Mouse (Mus musculus) CH12.LX (cell line): ENCODE measurements around the gene Ntn1. TPM values are rescaled to one million over a fixed set of nuclear protein-coding genes. Genes with fewer than 3 reads are reported as not detected.

ENCODE experiments used
- DNase-seq: peaks from one replicate; pipeline ENCODE4 v3.0.0-alpha.2; 2013; ENCODE audit errors: extremely low read depth
- H3K27ac ChIP-seq: 2 replicates; pipeline ENCODE4 v1.5.1; 2012; ENCODE audit warnings: low read depth, mild to moderate bottlenecking, control low read depth, moderate library complexity; ENCODE audit not compliant: insufficient read depth
- H3K27me3 ChIP-seq: replicated peaks from 2 replicates; pipeline ENCODE3; 2012; ENCODE audit warnings: inconsistent platforms
- H3K36me3 ChIP-seq, 2 experiments: replicated peaks in 1 of 2; 2 replicates each; pipeline versions ENCODE3 to v1.6.1; 2012; ENCODE audit warnings: inconsistent platforms in 1 of 2, low read length in 1 of 2, mild to moderate bottlenecking in 1 of 2, mixed read lengths in 1 of 2, moderate library complexity in 1 of 2; ENCODE audit not compliant: control insufficient read depth in 1 of 2, insufficient read depth in 1 of 2
- H3K4me1 ChIP-seq, 2 experiments: 2 replicates each; pipeline ENCODE4 v1.6.1; 2012; ENCODE audit warnings: inconsistent platforms in 1 of 2, moderate library complexity in 1 of 2; ENCODE audit not compliant: insufficient read depth in 2 of 2, control insufficient read depth in 1 of 2
- H3K4me2 ChIP-seq: 2 replicates; pipeline ENCODE4 v1.6.1; 2012; ENCODE audit warnings: low read depth, mild to moderate bottlenecking, control low read depth; ENCODE audit not compliant: poor library complexity, insufficient read depth, severe bottlenecking
- H3K4me3 ChIP-seq, 3 experiments: fragments of 150-350 bp in 1 of 3; sonication (generic) in 1 of 3; replicated peaks in 1 of 3; 2 replicates each; pipeline versions ENCODE3 to v1.5.1; 2011 to 2012; ENCODE audit warnings: low read depth in 2 of 3, low read length in 2 of 3, mild to moderate bottlenecking in 2 of 3, moderate library complexity in 2 of 3, control low read depth in 1 of 3, improper control_type of control experiment in 1 of 3, inconsistent platforms in 1 of 3, mixed read lengths in 1 of 3; ENCODE audit not compliant: poor library complexity in 1 of 3
- H3K79me2 ChIP-seq: replicated peaks from 2 replicates; pipeline ENCODE4 v1.6.1; 2012; ENCODE audit warnings: mild to moderate bottlenecking, moderate library complexity; ENCODE audit not compliant: control insufficient read depth, poor library complexity, insufficient read depth, severe bottlenecking; ENCODE audit errors: extremely low read depth
- H3K9ac ChIP-seq: 2 replicates; pipeline ENCODE4 v1.6.1; 2012; ENCODE audit warnings: low read depth, mild to moderate bottlenecking, control low read depth, moderate library complexity; ENCODE audit not compliant: insufficient read depth
- H3K9me3 ChIP-seq: replicated peaks from 2 replicates; pipeline ENCODE3; 2012; ENCODE audit warnings: low read length, inconsistent platforms, mixed read lengths
- BHLHE40 ChIP-seq: IDR thresholded peaks from 2 replicates; pipeline ENCODE4 v1.6.1; 2011; ENCODE audit warnings: mild to moderate bottlenecking, low read depth, low read length, improper control_type of control experiment
- E2F4 ChIP-seq: IDR thresholded peaks from 2 replicates; pipeline ENCODE4 v1.6.1; 2011; ENCODE audit warnings: low read depth, low read length, improper control_type of control experiment; ENCODE audit not compliant: insufficient replicate concordance
- EP300 ChIP-seq: IDR thresholded peaks from 2 replicates; pipeline ENCODE4 v1.6.1; 2011; ENCODE audit warnings: low read length, improper control_type of control experiment
- HCFC1 ChIP-seq: IDR thresholded peaks from 2 replicates; pipeline ENCODE4 v1.6.1; 2012; ENCODE audit warnings: low read depth, mild to moderate bottlenecking, inconsistent platforms, low read length, improper control_type of control experiment
- KAT2A ChIP-seq: IDR thresholded peaks from 2 replicates; pipeline ENCODE4 v1.6.1; 2012; ENCODE audit warnings: low read length, improper control_type of control experiment, inconsistent platforms; ENCODE audit not compliant: insufficient replicate concordance
- MAFK ChIP-seq: IDR thresholded peaks from 2 replicates; pipeline ENCODE4 v1.6.1; 2011; ENCODE audit warnings: low read length, improper control_type of control experiment; ENCODE audit not compliant: insufficient replicate concordance
- MEF2A ChIP-seq: IDR thresholded peaks from 2 replicates; pipeline ENCODE4 v1.6.1; 2014; ENCODE audit warnings: low read depth, mild to moderate bottlenecking, inconsistent platforms, low read length, improper control_type of control experiment, borderline replicate concordance
- MXI1 ChIP-seq: IDR thresholded peaks from 2 replicates; pipeline ENCODE4 v1.6.1; 2011; ENCODE audit warnings: mild to moderate bottlenecking, low read depth, low read length, improper control_type of control experiment
- NELFE ChIP-seq: IDR thresholded peaks from 2 replicates; pipeline ENCODE4 v1.6.1; 2011; ENCODE audit warnings: low read depth, low read length, improper control_type of control experiment
- PAX5 ChIP-seq: IDR thresholded peaks from 2 replicates; pipeline ENCODE4 v1.6.1; 2012; ENCODE audit warnings: low read length, inconsistent platforms, mixed read lengths
- RAD21 ChIP-seq: IDR thresholded peaks from 2 replicates; pipeline ENCODE4 v1.6.1; 2011; ENCODE audit warnings: low read depth, mild to moderate bottlenecking, low read length, improper control_type of control experiment, moderate library complexity
- RCOR1 ChIP-seq: conservative IDR thresholded peaks from 2 replicates; pipeline ENCODE4 v1.6.1; 2012; ENCODE audit warnings: low read depth, mild to moderate bottlenecking, inconsistent platforms, low read length, improper control_type of control experiment
- SMC3 ChIP-seq: IDR thresholded peaks from 2 replicates; pipeline ENCODE4 v1.6.1; 2011; ENCODE audit warnings: low read depth, low read length, improper control_type of control experiment
- TCF12 ChIP-seq: IDR thresholded peaks from 2 replicates; pipeline ENCODE4 v1.6.1; 2014; ENCODE audit warnings: low read depth, mild to moderate bottlenecking, inconsistent platforms, low read length, improper control_type of control experiment
- UBTF ChIP-seq: IDR thresholded peaks from 2 replicates; pipeline ENCODE4 v1.6.1; 2012; ENCODE audit warnings: low read depth, mild to moderate bottlenecking, inconsistent platforms, low read length, improper control_type of control experiment, moderate library complexity
- USF1 ChIP-seq: IDR thresholded peaks from 2 replicates; pipeline ENCODE4 v1.6.1; 2014; ENCODE audit warnings: low read depth, mild to moderate bottlenecking, inconsistent platforms, low read length, improper control_type of control experiment
- ZKSCAN1 ChIP-seq: IDR thresholded peaks from 2 replicates; pipeline ENCODE4 v1.6.1; 2012; ENCODE audit warnings: low read depth, inconsistent platforms, low read length, improper control_type of control experiment, borderline replicate concordance
- ZMIZ1 ChIP-seq: IDR thresholded peaks from 2 replicates; pipeline ENCODE4 v1.6.1; 2012; ENCODE audit warnings: low read depth, mild to moderate bottlenecking, inconsistent platforms, low read length, improper control_type of control experiment
- ZNF384 ChIP-seq: IDR thresholded peaks from 2 replicates; pipeline ENCODE4 v1.6.1; 2012; ENCODE audit warnings: low read depth, low read length, improper control_type of control experiment, inconsistent platforms
- dilution Hi-C: fragments of 300-500 bp; cut with MboI; formaldehyde crosslinking; loops from 2 replicates; pipeline ENCODE4 v1.14.3; 2020; ENCODE audit warnings: low sequenced_read_pairs; ENCODE audit not compliant: extremely low pct_unique_long_range_greater_than_20kb, extremely low pct_ligation_motif_present
- in situ Hi-C: fragments of 300-500 bp; cut with MboI; formaldehyde crosslinking; loops from 3 replicates; pipeline ENCODE4 v1.14.3; 2019; ENCODE audit warnings: low sequenced_read_pairs, low pct_ligation_motif_present, low pct_unique_long_range_greater_than_20kb, mixed read lengths
- polyA plus RNA-seq: library from polyadenylated mRNA; unstranded; fragments of >175 nt; gene quantifications from 2 replicates; pipeline ENCODE4 v1.2.1, GENCODE M21; 2012; ENCODE audit warnings: low read depth; ENCODE audit not compliant: insufficient read length
- total RNA-seq, 2 experiments: library from RNA; depleted of rRNA; stranded (reverse); fragments of 300-350 nt in 1 of 2; fragments of >200 nt in 1 of 2; gene quantifications; 2 replicates each; pipeline ENCODE4 v1.2.3; 2012 to 2014

Gene Ntn1
- total and polyA plus RNA-seq, 3 experiments: 0.54 to 1.2 (median 0.59) TPM

DNA sequence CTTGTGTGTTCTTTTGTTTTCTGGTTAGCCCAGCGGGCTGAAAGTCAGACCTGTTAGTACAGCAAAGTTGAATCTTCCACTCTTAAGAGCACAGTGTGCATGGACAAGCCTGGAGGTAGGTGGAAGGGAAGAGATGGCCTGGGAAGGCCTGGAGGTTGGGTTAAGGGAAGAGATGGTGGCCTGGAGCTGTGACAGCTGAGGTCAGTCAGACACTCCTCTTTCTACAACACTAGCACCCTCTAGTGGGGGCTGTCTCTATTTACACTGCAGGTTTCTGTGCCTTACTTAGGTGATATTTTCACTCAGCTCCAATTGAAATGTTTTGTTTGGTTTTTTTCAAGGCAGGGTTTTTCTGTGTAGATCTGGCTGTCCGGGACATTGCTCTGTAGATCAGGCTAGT lies 7.5 kb upstream of the Ntn1 start (continued):
- TF ChIP-seq PAX5: no peak
- no peak for TF ChIP-seq BHLHE40
- no peak for TF ChIP-seq ZKSCAN1
- no peak for TF ChIP-seq EP300
- TF ChIP-seq TCF12: peak; percentile 36; the same call in 1 of the 2 replicates
- TF ChIP-seq ZMIZ1: no peak
- peak; percentile 54 for TF ChIP-seq ZNF384
- TF ChIP-seq HCFC1: no peak
- no peak for TF ChIP-seq MAFK
- no peak for TF ChIP-seq UBTF
- no peak; the same call in none of the 2 replicates for TF ChIP-seq RAD21
- TF ChIP-seq RCOR1: 0 out of 2 replicates have a peak, but pooled peaks have one; percentile 40
- TF ChIP-seq MXI1: no peak; the same call in 1 of the 2 replicates

DNA sequence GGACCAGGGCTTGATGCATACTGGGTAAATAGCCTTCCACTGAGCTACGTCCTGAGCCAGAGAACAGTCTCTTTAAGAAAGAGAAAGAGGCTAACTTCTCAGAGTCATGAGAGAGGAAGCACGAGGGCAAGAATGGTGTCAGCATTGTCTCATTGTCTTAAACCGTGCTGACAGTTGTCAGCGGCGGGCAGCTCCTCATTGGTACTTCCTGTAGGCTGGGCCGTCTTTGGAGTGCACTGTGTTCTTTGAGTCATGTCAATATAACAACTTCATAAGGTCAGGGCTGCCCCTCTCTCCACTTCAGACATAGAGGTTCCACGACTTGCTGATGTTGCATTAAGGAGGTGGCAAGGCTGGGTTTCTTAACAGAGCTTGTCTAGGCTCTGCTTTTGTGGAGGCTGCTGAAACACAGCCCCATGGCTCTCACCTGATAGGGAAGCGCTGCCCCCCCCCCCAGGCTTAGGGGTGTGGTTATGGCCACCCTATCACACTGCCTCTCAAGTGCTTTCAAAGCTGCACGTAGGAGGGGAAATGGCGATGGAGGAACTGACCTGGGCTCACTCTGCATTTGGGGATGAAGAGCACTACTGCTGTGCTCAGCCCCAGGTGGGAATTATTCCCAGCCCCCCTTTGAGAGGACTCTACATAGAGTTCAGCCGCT lies 6.8 kb upstream of the Ntn1 start:
- in situ Hi-C loops: loop anchor here (5.0 kb wide), 1 partner anchor 410 kb away; no protein-coding TSS in a partner anchor
- no peaks in the 10 kb centered on the region for H3K9me3 ChIP-seq
- no peak overlapping the region for H3K4me2 ChIP-seq
- H3K9ac ChIP-seq: no peak overlapping the region
- no peaks in the 10 kb centered on the region for H3K27me3 ChIP-seq
- H3K4me3 ChIP-seq: no peak overlapping the region
- no peak overlapping the region for H3K27ac ChIP-seq
- peaks cover 0 to 11% of the 10 kb centered on the region in 2 experiments; a peak in 2 of 4 replicates for H3K4me1 ChIP-seq
- dilution Hi-C loops: no loop called here
- no peaks in the 10 kb centered on the region for H3K79me2 ChIP-seq
- TF ChIP-seq SMC3: no peak
- no peak for TF ChIP-seq USF1
- no peak for TF ChIP-seq BHLHE40
- TF ChIP-seq MEF2A: no peak
- no peak for TF ChIP-seq NELFE
- TF ChIP-seq MAFK: no peak
- TF ChIP-seq RAD21: no peak
- TF ChIP-seq E2F4: no peak
- no peak for TF ChIP-seq KAT2A
- no peaks in the 10 kb centered on the region for H3K36me3 ChIP-seq
- no peak for DNase-seq
